Mouse (Mus musculus): ENCODE data around the gene Mea1.

Gene Mea1

DNA sequence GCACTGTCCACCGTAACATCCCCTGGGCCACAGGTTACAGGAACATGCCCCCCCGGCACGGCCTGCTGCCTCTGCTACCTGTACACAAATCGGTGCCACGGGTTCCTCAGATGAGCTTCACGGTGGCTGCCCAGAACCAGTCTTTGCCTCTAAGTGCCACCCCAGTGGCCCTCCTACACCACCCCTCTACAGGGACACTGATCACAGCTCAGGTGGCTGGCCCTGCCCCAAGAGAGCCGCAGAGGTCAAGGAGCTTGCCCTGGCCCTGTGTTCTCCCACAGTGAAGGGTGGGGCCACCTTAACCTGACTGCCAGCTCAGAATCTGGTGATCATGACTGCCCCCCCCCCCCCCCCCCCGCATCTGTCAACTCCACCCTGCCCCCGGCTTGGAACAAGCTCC, at the start of gene Mea1:
Mea1 (plus strand) TSS at position 378 of the 400 bp plus-strand sequence.
- no peak for DNase-seq

- no peak for DNase-seq
Observed at GRCm38 (mm10) chr17:46629685-46630441, 48.7 kb upstream of the Mea1 start.

DNA sequence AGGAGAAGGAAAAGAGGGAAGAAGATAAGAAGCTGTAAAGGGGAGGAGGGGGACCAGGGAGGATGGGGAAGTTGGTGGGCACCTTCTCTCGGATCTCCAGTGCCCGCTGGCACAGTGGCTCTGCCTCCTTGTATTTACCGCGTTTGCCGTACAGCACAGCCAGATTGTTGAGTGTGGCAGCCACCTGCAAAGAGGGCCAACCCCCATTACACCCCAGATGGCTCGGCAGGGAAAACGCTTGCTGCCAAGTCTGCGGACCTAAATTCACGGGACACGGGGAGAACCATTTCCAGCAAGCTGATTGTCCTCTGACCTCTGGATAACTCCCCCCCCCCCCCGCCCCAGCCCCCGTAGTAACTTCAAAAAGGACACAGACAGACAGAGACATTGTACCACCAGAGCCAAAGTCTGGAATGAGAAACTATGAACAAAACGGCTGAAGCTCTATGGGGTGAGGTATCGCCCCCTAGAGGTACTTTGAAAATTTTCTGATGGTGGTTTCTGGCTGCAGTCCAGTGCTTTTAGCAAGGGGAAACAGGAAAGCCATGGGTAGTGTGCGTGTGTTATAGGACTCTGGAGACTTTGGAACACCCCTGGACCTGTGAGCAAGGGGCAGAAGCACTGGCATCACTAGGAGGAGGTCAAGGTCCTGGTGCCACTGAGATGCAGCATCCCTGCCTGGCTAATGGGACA, 41.6 kb upstream of the Mea1 start:
- DNase-seq, result peak; percentile 58 to 67

DNA sequence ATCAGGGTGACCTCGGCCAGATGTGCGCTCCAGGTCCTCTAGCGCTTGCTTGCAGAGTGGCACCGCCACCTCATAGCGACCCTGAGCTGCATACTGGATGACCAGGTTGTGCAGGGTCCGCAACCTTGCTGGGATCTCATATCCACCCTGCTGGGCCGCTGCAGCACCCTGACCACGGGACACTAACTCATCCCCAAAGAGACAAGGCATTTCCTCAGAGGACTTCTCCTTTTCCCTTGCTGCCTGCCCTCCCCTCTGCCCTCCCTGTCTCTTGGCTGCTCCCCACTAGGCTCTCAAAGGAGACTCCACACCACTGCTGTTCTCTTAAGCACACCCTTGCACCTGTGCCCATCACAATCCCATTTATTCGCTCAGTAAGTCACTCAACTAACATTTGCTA, 38.7 kb upstream of the Mea1 start:
- DNase-seq, result no peak

GRCm38 (mm10) chr17:46642060-46642459, 36.5 kb upstream of the Mea1 start:
- DNase-seq, result no peak

DNA sequence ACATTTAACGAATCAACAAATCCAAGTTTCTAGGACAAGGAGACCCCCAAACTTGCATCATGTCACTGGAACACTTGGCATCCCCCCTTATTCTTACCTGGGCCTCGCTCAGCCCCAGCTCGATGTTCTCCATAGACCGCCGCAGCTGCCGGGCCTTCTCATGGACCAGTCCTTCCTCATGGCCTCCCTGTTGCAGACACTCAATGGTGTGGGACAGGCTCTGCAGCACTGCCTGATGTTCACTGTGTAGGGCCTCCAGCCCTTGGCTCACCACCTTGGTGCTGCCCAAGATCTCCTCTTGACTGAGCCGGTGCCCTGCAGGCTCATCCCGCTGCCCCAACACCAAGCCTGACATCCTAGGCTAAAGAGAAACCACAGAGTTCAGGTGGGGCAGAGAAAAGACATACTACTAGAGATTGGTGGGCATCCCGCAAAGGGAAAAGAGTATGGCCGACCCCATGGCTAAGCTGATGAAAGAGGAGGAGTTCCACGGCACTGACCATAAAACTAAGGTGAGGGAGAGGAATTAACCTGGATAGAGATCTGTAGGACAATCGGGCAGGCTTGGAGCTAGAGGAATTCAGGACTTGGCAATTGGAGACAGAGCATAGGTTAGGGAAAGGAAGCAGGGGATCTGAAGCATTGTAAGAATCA, 34.3 kb upstream of the Mea1 start:
- DNase-seq, result no peak

DNA sequence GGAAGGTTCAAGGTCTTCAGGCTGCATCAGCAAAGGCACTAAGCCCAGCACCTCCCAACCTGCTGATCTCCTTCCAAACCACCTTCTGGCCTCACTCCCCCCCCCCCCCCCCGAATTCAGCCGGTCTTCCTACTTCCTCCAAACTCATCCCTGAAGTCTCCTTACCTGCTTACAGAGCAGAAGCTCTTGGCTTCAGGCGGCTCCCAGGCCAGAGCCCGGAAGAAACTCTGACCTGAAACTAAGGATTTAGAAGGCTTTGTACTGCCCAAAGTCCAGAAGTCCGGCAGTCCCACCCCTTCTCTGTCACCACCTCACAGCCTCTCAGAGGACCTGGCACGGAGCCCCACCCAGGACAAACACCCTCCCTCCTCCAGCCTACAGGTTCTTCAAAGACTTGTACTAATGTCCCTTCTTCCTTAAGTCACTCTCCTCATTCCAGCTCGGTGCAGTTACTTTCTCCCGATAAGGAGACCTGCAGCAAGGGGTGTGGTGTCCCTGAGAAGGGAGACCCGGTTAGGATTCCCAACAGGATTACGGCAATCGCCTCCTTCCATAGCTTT, 33.6 kb upstream of the Mea1 start:
- DNase-seq, result no peak

- peak; percentile 99 for DNase-seq
Observed at GRCm38 (mm10) chr17:46645561-46646321, 32.9 kb upstream of the Mea1 start, which contains the start of the genes Klc4 and Mrpl2. Klc4 (minus strand) TSS chr17:46646022. Mrpl2 (plus strand) TSS chr17:46646229.

DNA sequence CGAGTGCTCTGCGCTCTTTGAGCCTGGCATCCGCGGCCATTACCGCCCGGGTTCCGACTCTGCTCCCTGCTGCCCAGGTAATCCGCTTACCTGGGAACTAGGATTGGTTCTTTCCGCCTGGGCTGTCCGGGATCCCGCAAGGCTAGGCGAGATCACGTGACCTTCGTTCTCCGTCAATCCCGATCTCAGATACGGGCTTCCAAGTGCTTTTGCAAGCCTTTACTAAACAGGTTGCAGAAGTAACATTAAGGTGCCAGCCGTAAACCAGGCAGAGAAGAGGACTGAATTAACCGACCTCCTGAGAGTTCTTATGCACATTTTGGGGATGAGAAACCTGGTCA, 32.3 kb upstream of the Mea1 start:
- DNase-seq, result no peak

- DNase-seq, result no peak
Observed at GRCm38 (mm10) chr17:46647279-46647678, 31.3 kb upstream of the Mea1 start.

DNA sequence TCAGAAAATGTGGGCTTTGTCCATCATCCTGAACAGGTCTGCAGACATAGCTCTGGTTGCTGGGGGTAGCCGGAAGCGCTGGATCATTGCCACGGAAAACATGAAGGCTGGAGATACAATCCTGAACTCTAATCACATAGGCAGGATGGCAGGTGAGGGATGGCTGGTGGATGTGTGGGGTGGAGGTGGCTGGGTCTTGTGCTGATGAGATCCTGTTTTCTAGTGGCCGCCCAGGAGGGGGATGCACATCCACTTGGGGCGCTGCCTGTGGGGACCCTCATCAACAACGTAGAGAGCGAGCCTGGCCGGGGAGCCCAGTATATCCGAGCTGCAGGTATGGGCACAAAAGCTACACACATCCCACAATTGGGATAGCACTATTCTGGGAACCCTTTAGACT, 30.2 kb upstream of the Mea1 start:
- DNase-seq, result no peak

- DNase-seq, result no peak
Observed at GRCm38 (mm10) chr17:46649811-46650210, 28.8 kb upstream of the Mea1 start.

GRCm38 (mm10) chr17:46650232-46651031, 28.2 kb upstream of the Mea1 start, which contains the start of gene Cul7:
Cul7 (plus strand) TSS chr17:46650337.
- DNase-seq, result peak; percentile 75

DNA sequence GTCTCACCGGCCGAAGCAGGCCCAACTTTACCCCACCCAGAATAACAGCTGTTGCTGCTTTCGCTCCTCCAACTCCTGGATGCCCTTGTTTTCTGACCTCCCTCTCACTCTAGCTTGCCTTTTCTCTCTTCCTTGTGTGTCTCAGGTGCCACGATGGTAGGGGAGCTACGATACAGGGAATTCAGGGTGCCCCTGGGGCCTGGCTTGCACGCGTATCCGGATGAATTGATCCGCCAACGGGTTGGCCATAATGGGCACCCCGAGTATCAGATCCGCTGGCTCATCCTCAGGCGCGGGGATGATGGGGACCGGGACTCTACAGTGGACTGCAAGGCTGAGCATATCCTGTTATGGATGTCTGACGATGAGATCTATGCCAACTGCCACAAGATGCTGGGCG, 27.3 kb upstream of the Mea1 start:
- DNase-seq, result no peak

- no peak for DNase-seq
Observed at GRCm38 (mm10) chr17:46651755-46652547, 26.6 kb upstream of the Mea1 start.

DNA sequence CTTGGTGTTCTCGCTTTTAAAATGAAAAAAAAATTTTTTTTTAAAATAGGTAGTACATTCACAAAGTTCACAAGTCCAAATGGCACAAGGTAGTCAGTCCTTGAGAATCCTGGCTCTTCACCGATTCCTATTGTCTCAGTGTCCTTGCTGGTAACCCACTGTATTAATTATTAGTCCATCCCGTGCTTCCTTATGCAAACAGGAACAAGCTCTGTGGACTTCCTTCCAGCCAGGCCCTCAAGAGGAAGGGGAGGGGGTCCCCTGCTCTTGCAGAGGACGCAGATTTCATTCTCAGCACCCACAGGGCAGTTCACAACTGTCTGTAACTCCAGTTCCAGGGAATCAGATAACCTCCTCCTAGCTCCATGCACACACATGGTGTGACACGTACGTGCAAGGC, 22.5 kb upstream of the Mea1 start:
- DNase-seq, result no peak

DNA sequence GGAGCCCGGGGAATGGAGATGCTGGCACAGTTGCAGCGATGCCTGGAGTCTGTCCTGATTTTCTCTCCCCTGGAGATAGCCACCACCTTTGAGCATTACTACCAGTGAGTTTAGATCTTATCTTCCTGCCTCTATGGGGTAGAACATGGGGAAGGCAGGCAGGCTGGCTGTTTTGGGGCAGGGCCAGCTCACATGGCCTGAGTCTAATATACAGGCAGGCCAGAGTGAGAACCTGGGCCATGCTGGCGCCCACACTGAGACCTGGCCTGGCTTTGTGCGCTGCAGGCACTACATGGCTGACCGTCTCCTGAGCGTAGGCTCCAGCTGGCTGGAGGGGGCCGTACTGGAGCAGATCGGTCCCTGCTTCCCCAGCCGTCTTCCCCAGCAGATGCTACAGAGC, 17.2 kb upstream of the Mea1 start:
- DNase-seq, result no peak

DNA sequence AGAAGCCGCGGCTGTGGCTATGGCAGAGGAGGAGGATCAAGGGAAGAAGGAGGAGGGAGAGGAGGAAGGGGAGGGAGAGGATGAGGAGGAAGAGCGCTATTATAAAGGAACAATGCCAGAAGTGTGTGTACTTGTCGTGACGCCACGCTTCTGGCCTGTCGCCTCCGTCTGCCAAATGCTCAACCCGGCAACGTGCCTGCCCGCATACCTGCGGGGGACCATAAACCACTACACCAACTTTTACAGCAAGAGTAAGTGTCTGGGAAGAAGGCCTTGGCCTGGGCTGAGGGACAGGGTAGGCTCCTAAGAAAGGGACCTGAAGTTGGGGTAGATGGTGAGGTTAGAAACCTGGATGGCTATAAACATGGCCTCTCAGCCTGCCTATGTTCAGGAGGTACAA, 16.6 kb upstream of the Mea1 start:
- DNase-seq, result no peak

GRCm38 (mm10) chr17:46662730-46663129, 15.9 kb upstream of the Mea1 start:
- no peak for DNase-seq

DNA sequence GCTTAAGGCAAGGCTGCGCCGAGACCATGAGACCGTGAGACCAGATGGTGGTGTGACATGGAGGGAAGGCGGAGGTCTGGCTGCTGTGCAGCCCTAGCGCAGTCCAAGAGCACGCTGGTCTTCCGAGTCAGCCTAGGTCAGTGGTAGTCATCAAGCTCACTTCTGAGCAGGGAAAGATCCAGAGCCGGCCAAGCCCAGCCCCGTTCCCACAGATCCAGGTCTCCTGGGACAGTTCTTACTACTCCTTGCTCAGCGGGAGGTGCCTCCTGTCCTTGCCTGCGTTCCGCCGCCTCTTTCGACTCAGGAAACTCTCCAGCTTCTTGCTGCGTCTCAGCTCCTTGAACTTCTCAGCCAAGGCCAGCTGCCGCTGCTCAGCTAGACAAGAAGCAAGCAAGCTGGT, 10.9 kb upstream of the Mea1 start:
- DNase-seq, result no peak

DNA sequence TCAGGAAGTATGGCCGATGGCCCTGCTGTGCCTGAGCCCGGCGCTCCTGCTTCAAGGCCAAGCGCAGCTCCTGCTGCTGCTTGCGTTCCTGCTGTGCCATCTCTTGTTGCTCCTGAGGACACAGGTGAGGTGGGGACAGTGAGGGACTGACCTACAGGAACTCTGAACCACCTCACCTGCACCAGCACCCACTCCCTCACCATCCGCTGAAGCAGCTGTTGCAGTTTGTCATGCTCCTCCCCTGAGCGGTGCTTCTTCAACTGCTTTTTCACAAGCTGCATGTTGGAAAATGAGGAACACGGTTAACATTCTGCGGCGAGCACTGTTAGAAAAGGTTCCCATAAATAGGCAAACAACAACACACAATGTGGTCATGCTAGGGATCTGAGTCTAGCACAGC, 8.7 kb upstream of the Mea1 start:
- no peak for DNase-seq
